Mouse (Mus musculus): ENCODE measurements around the gene Hmcn2.

- TF ChIP-seq EP300 (optimal IDR thresholded peaks at IDR 0.05) (no peak), CTCF (IDR thresholded peaks at IDR 0.05; ENCODE audit: low read depth) (no peak)
Measured at GRCm38 (mm10) chr2:31296395-31296794, 17.8 kb upstream of the Hmcn2 start.
